In genomic region chr13:105165441-105165840, GRCm38 (mm10) we compare ENCODE assay signal across 28 mouse cellular contexts.
"Had no signal": no experiment of that assay in that cellular context is flagged by ENCODE, and none has a peak within 500 bp of the region (broad histone marks: within the 10 kb centered on the region; RNA-seq: fewer than 3 reads in every experiment).

No protein-coding gene starts in this region.

- H3K4me2 ChIP-seq: embryonic facial prominence, embryonic 12.5 days; embryonic facial prominence, embryonic 13.5 days; embryonic facial prominence, embryonic 15.5 days; forebrain, embryonic 12.5 days; forebrain, embryonic 13.5 days; forebrain, embryonic 15.5 days had no signal

- H3K4me3 ChIP-seq: embryonic facial prominence, embryonic 10.5 days; embryonic facial prominence, embryonic 12.5 days; embryonic facial prominence, embryonic 13.5 days; embryonic facial prominence, embryonic 15.5 days; erythroblast, embryonic 14.5 days; forebrain, embryonic 10.5 days; forebrain, embryonic 12.5 days; forebrain, embryonic 13.5 days; forebrain, embryonic 15.5 days; gastrocnemius, adult 2 months had no signal

- H3K27ac ChIP-seq: embryonic facial prominence, embryonic 10.5 days; embryonic facial prominence, embryonic 12.5 days; embryonic facial prominence, embryonic 13.5 days; embryonic facial prominence, embryonic 15.5 days; forebrain, embryonic 10.5 days; forebrain, embryonic 12.5 days; forebrain, embryonic 13.5 days; forebrain, embryonic 15.5 days; gastrocnemius, adult 2 months had no signal

- H3K36me3 ChIP-seq: embryonic facial prominence, embryonic 10.5 days; embryonic facial prominence, embryonic 12.5 days; embryonic facial prominence, embryonic 13.5 days; embryonic facial prominence, embryonic 15.5 days; forebrain, embryonic 10.5 days; forebrain, embryonic 12.5 days; forebrain, embryonic 15.5 days had no signal

- ATAC-seq: forebrain, embryonic 13.5 days; forebrain, embryonic 14.5 days; forebrain, embryonic 15.5 days; forebrain, embryonic 16.5 days; forebrain, postnatal 0 days had no signal

- H3K9me3 ChIP-seq: embryonic facial prominence, embryonic 10.5 days; embryonic facial prominence, embryonic 12.5 days; embryonic facial prominence, embryonic 13.5 days; embryonic facial prominence, embryonic 15.5 days; forebrain, embryonic 10.5 days; forebrain, embryonic 12.5 days; forebrain, embryonic 13.5 days; forebrain, embryonic 15.5 days had no signal

- H3K4me1 ChIP-seq: embryonic facial prominence, embryonic 10.5 days; embryonic facial prominence, embryonic 12.5 days; embryonic facial prominence, embryonic 13.5 days; embryonic facial prominence, embryonic 15.5 days; forebrain, embryonic 10.5 days; forebrain, embryonic 12.5 days; forebrain, embryonic 13.5 days; forebrain, embryonic 15.5 days had no signal

- DNase-seq: cerebellum, adult 2 months; cerebellum, adult 8-10 months; cerebellum, adult 9-10 months; cerebellum, adult 9-11 months; cerebellum, postnatal 10 days; cerebellum, postnatal 14 days; cerebellum, postnatal 25 days; cerebellum, postnatal 36 days; embryo, embryonic 11 days; forebrain, postnatal 0 days; gastrocnemius, adult 2 months; gastrocnemius, postnatal 10 days; gastrocnemius, postnatal 14 days; gastrocnemius, postnatal 25 days; gastrocnemius, postnatal 36 days; heart, adult 11 months; heart, adult 18-20 months had no signal

- H3K27me3 ChIP-seq: embryonic facial prominence, embryonic 12.5 days; embryonic facial prominence, embryonic 13.5 days; embryonic facial prominence, embryonic 15.5 days; forebrain, embryonic 12.5 days; forebrain, embryonic 13.5 days; forebrain, embryonic 15.5 days had no signal

- H3K9ac ChIP-seq: embryonic facial prominence, embryonic 12.5 days; embryonic facial prominence, embryonic 13.5 days; embryonic facial prominence, embryonic 15.5 days; forebrain, embryonic 12.5 days; forebrain, embryonic 13.5 days; forebrain, embryonic 15.5 days; forebrain, postnatal 0 days had no signal
